Mouse (Mus musculus): Measurements from ENCODE around the gene Vhl.

- no peak for TF ChIP-seq CTCF (IDR thresholded peaks at IDR 0.05; ENCODE audit: low read depth)
- TF ChIP-seq EP300 (optimal IDR thresholded peaks at IDR 0.05): no peak
These were observed 19.8 kb upstream of the Vhl start for GRCm38 (mm10) chr6:113603993-113604392.

Data from stomach, postnatal 0 days (tissue).